Mouse (Mus musculus) B cell, adult 62 days (primary cell): Measurements from ENCODE around the gene Cdc34. TPM values are rescaled to one million over a fixed set of nuclear protein-coding genes. Genes with fewer than 3 reads are reported as not detected.

Experiments
- total RNA-seq: library from RNA; stranded (reverse); gene quantifications from 4 replicates; pipeline ENCODE4 v1.2.4, GENCODE M21; 2023

The Cdc34 gene
- total RNA-seq = 64.3 to 70.9 TPM (median 67.1 TPM) in 4 replicates

GRCm38 (mm10) chr10:79681591-79682245 is at the start of gene Cdc34:
Gene Cdc34 (plus strand): TSS chr10:79682195.

GRCm38 (mm10) chr10:79637128-79638110 is 44.6 kb upstream of the Cdc34 start, which contains the start of gene Shc2:
Gene Shc2 (minus strand): TSS chr10:79637918.

GRCm38 (mm10) chr10:79645711-79646110 is 36.3 kb upstream of the Cdc34 start, which contains the start of gene Odf3l2:
Gene Odf3l2 (minus strand): TSS chr10:79645738.

DNA sequence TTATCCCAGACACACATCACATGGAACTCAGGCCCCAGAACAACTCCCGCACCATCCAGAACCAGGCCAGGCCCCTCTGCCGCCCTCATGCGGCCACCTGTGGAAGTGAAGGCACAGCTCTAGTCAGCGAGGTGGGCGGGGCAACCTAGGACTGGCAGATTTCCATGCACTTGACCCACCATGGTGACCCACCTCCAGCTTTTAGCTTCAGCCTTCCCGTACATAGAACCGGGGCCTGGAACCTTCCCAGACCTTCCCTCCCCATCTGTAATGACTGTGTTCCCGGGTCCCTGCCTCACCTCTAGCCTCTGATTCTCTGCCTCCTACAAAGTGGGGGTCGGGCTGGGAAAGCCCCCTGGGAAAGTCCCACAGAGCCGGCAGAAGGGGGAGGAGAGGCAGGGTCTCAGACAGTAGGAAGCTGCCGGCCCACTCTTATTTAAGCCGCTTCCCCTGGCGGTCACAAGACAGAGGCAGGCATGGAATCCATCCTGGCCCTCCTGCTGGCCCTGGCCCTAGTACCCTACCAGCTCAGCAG is 17.8 kb upstream of the Cdc34 start, which contains the start of gene Madcam1:
Gene Madcam1 (plus strand): TSS at position 429 of the 535 bp plus-strand sequence.

GRCm38 (mm10) chr10:79668771-79669575 is 13.0 kb upstream of the Cdc34 start, which contains the start of gene Tpgs1:
Gene Tpgs1 (plus strand): TSS chr10:79669369.

DNA sequence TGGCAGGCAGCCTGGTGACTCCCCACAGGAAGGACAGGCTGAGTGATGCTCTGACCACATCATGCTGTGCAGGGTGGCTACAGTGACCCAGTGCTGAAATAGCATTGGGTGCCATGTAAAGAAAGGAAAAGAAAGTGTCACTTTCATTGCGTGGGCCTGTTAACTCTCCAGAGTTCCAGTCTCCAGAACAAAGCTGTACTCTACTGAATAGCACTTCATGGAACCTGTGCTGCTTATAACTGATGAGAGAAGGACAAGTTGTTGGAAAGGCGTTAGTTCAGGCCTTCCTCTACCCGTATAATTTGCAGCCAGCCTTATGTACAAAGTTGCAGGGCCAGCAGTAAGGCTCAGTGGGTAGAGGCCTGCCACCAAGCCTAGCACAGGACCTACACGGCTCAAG is 6.7 kb downstream of the Cdc34 start, which contains the start of gene Gzmm:
Gene Gzmm (plus strand): TSS at position 301 of the 400 bp plus-strand sequence.

DNA sequence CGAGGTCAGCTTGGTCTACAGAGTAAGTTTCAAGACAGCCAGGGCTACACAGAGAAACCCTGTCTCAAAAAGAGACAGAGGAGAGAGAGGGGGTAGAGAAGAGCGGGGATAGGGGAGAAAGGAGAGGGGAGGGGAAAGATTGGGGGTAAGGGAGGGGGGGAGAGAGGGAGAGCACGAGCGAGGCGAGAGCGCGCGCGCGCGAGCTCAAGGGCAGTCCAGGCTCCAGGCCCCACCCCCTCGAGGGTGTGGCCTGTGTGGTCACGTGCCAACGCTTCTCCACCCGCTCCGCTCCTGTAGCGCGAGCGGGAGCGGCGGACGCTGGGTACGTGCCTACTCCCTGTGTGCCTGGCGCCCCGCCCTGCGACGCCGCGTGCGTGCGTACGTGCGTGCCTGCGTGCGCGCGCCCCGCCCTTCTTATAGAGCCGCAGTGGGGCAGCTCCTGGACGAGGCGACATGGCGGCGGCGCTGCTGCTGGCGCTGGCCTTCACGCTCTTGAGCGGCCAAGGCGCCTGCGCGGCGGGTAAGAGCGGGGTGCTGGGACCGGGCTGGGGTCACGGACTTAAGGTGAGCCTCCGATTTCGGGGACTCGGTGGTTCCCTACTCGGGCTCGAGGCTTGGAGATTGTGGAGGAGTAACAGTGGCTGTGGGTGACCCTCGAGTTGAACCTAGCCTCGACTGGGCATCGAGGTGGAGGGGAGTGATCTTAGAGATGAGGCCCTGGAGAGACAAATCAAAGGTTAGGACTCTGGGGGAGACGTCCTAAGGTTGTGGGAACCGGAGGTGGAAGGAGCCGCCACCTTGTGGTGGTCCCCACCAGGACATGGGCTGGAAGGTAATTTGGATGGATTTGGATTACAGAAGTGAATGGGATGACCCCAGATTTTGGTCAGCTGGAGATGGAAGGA is 22.3 kb downstream of the Cdc34 start, which contains the start of gene Bsg:
Gene Bsg (plus strand): TSS at position 427 of the 905 bp plus-strand sequence.

GRCm38 (mm10) chr10:79716254-79716987 is 34.4 kb downstream of the Cdc34 start, which contains the start of gene Hcn2:
Gene Hcn2 (plus strand): TSS chr10:79716634.

Other genes starting within 250 kb of the Cdc34 start
- gene Vmn2r83, start 213.5 kb upstream of the Cdc34 start, total RNA-seq = not detected in 4 replicates
- gene Plpp2, start 148.4 kb upstream of the Cdc34 start, total RNA-seq = 2.9 to 3.5 TPM (median 3.1 TPM) in 4 replicates
- 42.9 to 51.2 TPM (median 44.5 TPM) in 4 replicates for gene Mier2, start 127.0 kb upstream of the Cdc34 start, total RNA-seq
- 3.5 TPM in 1 of 4 replicates, not detected in the others for gene Theg, start 94.9 kb upstream of the Cdc34 start, total RNA-seq
- not detected in 4 replicates for gene C2cd4c, start 68.2 kb upstream of the Cdc34 start, total RNA-seq
- gene Shc2, start 44.3 kb upstream of the Cdc34 start, total RNA-seq = not detected in 4 replicates
- gene Odf3l2, start 36.5 kb upstream of the Cdc34 start, total RNA-seq = not detected in 4 replicates
- not detected in 4 replicates for gene Madcam1, start 17.6 kb upstream of the Cdc34 start, total RNA-seq
- gene Tpgs1, start 12.8 kb upstream of the Cdc34 start, total RNA-seq = 16.5 to 17.6 TPM (median 17.2 TPM) in 4 replicates
- 2.2 to 3.3 TPM (median 2.8 TPM) in 4 replicates for gene Gzmm, start 6.8 kb downstream of the Cdc34 start, total RNA-seq
- gene Bsg, start 22.3 kb downstream of the Cdc34 start, total RNA-seq = 93.0 to 101 TPM (median 96.4 TPM) in 4 replicates
- gene Hcn2, start 34.4 kb downstream of the Cdc34 start, total RNA-seq = not detected in 4 replicates
- gene Polrmt, start 64.4 kb downstream of the Cdc34 start, total RNA-seq = 61.1 to 82.7 TPM (median 70.9 TPM) in 4 replicates
- gene Fgf22, start 72.9 kb downstream of the Cdc34 start, total RNA-seq = not detected in 4 replicates
- 47.4 to 62.4 TPM (median 56.4 TPM) in 4 replicates for gene Rnf126, start 84.8 kb downstream of the Cdc34 start, total RNA-seq
- 1.5 to 3.1 TPM (median 1.8 TPM) in 4 replicates for gene Fstl3, start 95.1 kb downstream of the Cdc34 start, total RNA-seq
- not detected in 4 replicates for gene Prss57, start 108.8 kb downstream of the Cdc34 start, total RNA-seq
- 6.0 to 6.7 TPM (median 6.3 TPM) in 4 replicates for gene Palm, start 111.4 kb downstream of the Cdc34 start, total RNA-seq
- gene Misp, start 138.8 kb downstream of the Cdc34 start, total RNA-seq = not detected in 4 replicates
- gene Ptbp1, start 172.2 kb downstream of the Cdc34 start, total RNA-seq = 435 to 450 TPM (median 444 TPM) in 4 replicates
- 0.75 TPM in 1 of 4 replicates, not detected in the others for gene Prtn3, start 192.3 kb downstream of the Cdc34 start, total RNA-seq
- 0.56 to 1.1 TPM (median 1.1 TPM) in 4 replicates for gene Plppr3, start 192.4 kb downstream of the Cdc34 start, total RNA-seq
- not detected in 4 replicates for gene Elane, start 204.1 kb downstream of the Cdc34 start, total RNA-seq
- not detected in 4 replicates for gene Cfd, start 208.7 kb downstream of the Cdc34 start, total RNA-seq
- 78.8 to 89.5 TPM (median 83.7 TPM) in 4 replicates for gene Med16, start 226.7 kb downstream of the Cdc34 start, total RNA-seq
- gene Gm26602, start 228.7 kb downstream of the Cdc34 start, total RNA-seq = not detected in 4 replicates
- gene Kiss1r, start 234.8 kb downstream of the Cdc34 start, total RNA-seq = 0.39 to 0.63 TPM (median 0.47 TPM) in 4 replicates
- gene R3hdm4, start 239.0 kb downstream of the Cdc34 start, total RNA-seq = 94.1 to 105 TPM (median 98.7 TPM) in 4 replicates
- 32.5 to 39.9 TPM (median 35.7 TPM) in 4 replicates for gene Arid3a, start 244.8 kb downstream of the Cdc34 start, total RNA-seq